Mouse (Mus musculus) forebrain, embryonic 16.5 days (tissue): ENCODE measurements at regions not wholly inside any gene's neighbourhood (a gene's known extent, or its start where the extent isn't known, plus 50 kb on each side); places are given as distances from the start of the nearest gene placed in this dataset.

Experiments used
- ATAC-seq: fragments of 200-750 bp; cut with Nextera tagmentation; 2 replicates; pipeline ENCODE4 v1.8.0; 2017; ENCODE audit warnings: mild to moderate bottlenecking, moderate library complexity
- H3K27ac ChIP-seq: fragments of 300-500 bp; sonication (generic); 2 replicates; pipeline ENCODE4 v1.5.1; 2014; ENCODE audit warnings: low read length, control low read depth
- H3K27me3 ChIP-seq: fragments of 300-500 bp; sonication (generic); replicated peaks from 2 replicates; pipeline ENCODE4 v1.6.1; 2014; ENCODE audit warnings: low read length; ENCODE audit not compliant: control insufficient read depth, insufficient read depth
- H3K36me3 ChIP-seq: fragments of 300-500 bp; sonication (generic); 2 replicates; pipeline ENCODE4 v1.6.1; 2014; ENCODE audit not compliant: control insufficient read depth, insufficient read depth
- H3K4me1 ChIP-seq: fragments of 300-500 bp; sonication (generic); replicated peaks from 2 replicates; pipeline ENCODE4 v1.6.1; 2014; ENCODE audit warnings: low read length; ENCODE audit not compliant: control insufficient read depth, insufficient read depth
- H3K4me2 ChIP-seq: fragments of 300-500 bp; sonication (generic); 2 replicates; pipeline ENCODE4 v1.6.1; 2014; ENCODE audit warnings: mild to moderate bottlenecking, low read length, control low read depth
- H3K4me3 ChIP-seq: fragments of 300-500 bp; sonication (generic); replicated peaks from 2 replicates; pipeline ENCODE4 v1.5.1; 2014; ENCODE audit warnings: mild to moderate bottlenecking, low read length, control low read depth
- H3K9ac ChIP-seq: fragments of 300-500 bp; sonication (generic); replicated peaks from 2 replicates; pipeline ENCODE4 v1.6.1; 2014; ENCODE audit warnings: low read depth, low read length, control low read depth
- H3K9me3 ChIP-seq: fragments of 300-500 bp; sonication (generic); 2 replicates; pipeline ENCODE4 v1.6.1; 2016; ENCODE audit warnings: low read length; ENCODE audit not compliant: control insufficient read depth
- WGBS: fragments of 180-500 bp; shearing (Covaris S2); extraction: QIAGEN DNeasy Blood & Tissue Kit; methylation state at CpG from one replicate; pipeline ENCODE4 v1.1.7; 2014; 5-methylcytosine and 5-hydroxymethylcytosine counted together

DNA sequence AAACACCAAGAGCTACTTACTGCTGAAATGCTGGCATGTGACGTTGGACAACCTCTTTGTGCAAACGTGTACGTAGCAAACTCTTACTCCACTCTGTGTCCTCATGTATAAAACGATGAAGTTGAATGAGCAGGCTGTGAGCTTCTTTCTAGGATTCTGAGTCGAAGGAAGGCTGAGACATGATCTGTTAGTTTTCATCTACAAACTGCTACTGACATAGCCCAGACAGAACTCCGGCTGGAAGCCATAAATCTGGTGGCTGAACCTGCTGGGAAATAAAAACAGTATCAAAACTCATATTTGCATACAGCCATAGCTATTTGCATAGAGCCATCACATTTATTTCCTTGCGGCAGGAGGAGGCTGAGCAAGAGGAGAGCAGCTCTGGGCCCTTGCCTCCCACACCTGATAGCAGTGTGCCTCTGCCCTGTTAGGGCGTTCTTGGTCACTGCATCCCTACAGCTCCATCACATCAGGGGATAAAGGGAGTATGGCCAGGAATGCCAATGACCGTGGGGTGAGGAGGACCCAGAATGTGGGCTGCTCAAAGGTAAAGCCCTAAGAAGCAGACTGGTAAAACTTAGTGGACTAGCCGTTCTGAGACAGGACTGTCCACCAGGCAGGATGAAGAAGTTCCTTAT, 206.8 kb upstream of the Ppp2r3a start:
- no peak overlapping the region for H3K4me3 ChIP-seq
- H3K4me1 ChIP-seq: peaks cover 14% of the 10 kb centered on the region
- no peak overlapping the region for H3K4me2 ChIP-seq
- WGBS: 74% methylated on average over 10 of the region's 10 CpGs
- no peaks in the 10 kb centered on the region for H3K9me3 ChIP-seq
- no peaks in the 10 kb centered on the region for H3K36me3 ChIP-seq
- no peak overlapping the region; the same call in 1 of the 2 replicates for H3K27ac ChIP-seq
- no peak overlapping the region for H3K9ac ChIP-seq
- ATAC-seq: peak; percentile 51
- H3K27me3 ChIP-seq: no peaks in the 10 kb centered on the region

DNA sequence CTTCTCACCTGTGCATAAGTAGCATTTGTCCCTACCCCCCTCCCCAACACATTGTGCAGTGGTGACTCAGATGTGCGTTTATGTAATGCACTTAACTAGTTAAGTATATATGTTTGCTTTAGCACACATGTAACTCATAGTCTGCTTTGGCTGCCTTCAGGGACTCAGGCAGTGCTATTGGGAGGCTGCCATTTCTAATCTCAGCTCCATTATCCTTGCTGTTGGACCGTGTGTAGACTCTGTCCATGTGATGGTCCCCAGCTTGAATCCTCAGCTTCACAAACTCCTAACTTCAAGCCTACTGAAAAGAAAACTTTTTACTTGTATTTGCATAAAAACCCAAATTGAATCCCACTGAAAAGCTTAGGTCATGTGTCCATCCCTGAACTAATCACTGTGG, 194.7 kb upstream of the Ppp2r3a start:
- ATAC-seq: peak; percentile 27; the same call in 1 of the 2 replicates
- H3K27me3 ChIP-seq: no peaks in the 10 kb centered on the region
- H3K9ac ChIP-seq: no peak overlapping the region
- no peak overlapping the region for H3K4me2 ChIP-seq
- no peaks in the 10 kb centered on the region for H3K36me3 ChIP-seq
- no peaks in the 10 kb centered on the region for H3K9me3 ChIP-seq
- H3K4me3 ChIP-seq: no peak overlapping the region
- WGBS: 65% methylated on average over 2 of the region's 2 CpGs
- no peak overlapping the region for H3K27ac ChIP-seq
- H3K4me1 ChIP-seq: 0 out of 2 replicates have a peak, but pooled peaks cover 6% of the 10 kb centered on the region

DNA sequence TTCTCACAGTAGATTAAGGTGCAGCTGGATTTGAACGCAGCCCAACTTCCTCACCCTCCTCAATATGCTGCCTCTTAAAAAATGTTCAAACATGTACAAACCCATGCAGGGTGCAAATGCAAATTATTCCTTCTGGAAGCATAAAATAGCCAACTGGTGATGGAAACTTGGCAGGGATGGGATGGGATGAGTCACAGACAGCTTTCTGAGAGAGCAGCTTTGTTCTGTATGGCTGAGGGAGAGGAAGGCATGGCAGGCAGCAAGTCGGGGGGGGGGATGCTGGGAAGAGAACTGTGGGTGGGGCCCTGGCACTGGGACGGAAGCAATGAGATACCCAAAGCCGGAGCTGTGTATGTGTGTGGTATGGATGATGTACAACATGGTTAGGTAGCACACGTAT, 194.2 kb upstream of the Ppp2r3a start:
- Histone ChIP-seq H3K4me2 (no peak overlapping the region), H3K4me3 (no peak overlapping the region), H3K4me1 (0 out of 2 replicates have a peak, but pooled peaks cover 6% of the 10 kb centered on the region), H3K9ac (no peak overlapping the region), H3K27ac (peak overlapping the region; percentile 48; the same call in 1 of the 2 replicates), H3K9me3 (no peaks in the 10 kb centered on the region), H3K36me3 (no peaks in the 10 kb centered on the region), H3K27me3 (no peaks in the 10 kb centered on the region)
- ATAC-seq: peak; percentile 98
- WGBS: 60% methylated on average over 5 of the region's 5 CpGs

DNA sequence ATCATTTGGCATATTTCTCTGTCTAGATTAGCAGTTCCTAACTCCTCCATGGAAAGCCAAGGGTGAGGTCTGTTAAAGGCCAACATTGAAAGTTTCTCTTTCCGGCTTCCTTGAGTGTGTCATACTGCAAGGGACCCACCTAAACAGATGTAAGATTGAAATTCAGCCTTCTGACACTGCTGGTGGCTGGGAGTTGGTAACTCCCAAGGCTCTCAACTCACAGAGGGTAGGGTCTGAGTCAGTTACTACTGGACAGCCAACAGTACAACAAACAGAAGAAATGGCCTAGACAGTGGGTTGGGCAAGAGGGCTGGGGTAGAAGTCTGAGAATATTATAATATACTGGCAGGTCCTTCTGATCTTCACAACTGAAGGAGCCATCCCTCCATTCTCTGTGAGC, 193.7 kb upstream of the Ppp2r3a start:
- Histone ChIP-seq H3K4me2 (no peak overlapping the region), H3K9me3 (no peaks in the 10 kb centered on the region), H3K27ac (no peak overlapping the region), H3K4me3 (no peak overlapping the region), H3K36me3 (no peaks in the 10 kb centered on the region), H3K9ac (no peak overlapping the region), H3K4me1 (0 out of 2 replicates have a peak, but pooled peaks cover 6% of the 10 kb centered on the region), H3K27me3 (no peaks in the 10 kb centered on the region)
- WGBS: 93% methylated on average over 1 of the region's 1 CpGs
- no peak for ATAC-seq

DNA sequence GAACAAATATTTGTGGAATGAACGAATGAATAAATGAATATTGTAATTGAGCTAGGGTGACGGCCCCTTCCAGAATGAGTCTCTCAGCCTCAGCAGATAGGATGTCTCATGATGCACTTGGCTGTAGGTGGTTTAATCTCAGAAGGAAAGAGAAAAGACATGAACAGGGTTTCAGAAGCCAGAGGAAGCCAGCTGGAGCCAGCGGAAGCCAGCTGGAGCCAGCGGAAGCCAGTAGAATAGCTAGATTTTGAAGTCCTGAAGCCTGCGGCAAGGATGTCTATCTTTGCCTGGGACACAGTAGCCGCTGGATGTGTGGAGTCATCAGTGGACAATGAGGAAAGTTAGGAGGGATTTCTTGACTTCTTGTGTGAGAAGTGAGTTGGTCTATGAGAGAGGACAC, 188.3 kb upstream of the Ppp2r3a start:
- ATAC-seq: no peak

DNA sequence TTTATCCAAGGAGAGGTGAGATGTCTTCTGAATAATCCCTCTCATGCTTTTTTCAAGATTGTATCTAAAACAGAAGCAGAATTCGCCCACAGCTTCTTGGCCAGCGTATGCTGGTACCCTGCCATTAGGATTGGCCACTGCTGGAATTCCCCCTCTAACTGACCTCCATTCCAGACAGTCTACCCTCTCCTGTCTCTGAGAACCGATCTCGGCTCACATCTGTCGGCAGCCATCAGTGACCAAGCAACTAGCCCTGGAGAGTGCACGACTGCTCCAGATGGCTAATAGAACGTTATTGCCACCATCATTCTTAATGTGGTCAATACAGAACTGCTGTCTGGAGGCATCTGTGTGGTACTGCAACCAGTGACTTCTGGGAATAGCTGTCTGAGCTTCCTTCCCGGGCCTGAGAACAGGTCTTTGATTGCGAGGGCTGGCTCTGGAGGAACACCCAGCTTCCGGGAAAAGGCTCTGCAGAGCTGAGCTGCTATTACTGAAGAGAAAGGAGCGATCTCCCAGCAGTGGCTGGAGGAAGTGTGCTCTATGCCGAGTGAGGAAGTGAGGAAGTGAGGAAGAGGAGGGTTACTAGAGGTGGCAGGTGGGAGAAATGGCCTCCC, 187.1 kb upstream of the Ppp2r3a start:
- Histone ChIP-seq H3K36me3 (no peaks in the 10 kb centered on the region), H3K27ac (no peak overlapping the region), H3K4me3 (no peak overlapping the region), H3K9me3 (no peaks in the 10 kb centered on the region), H3K9ac (no peak overlapping the region), H3K27me3 (no peaks in the 10 kb centered on the region), H3K4me1 (no peaks in the 10 kb centered on the region; the same call in 1 of the 2 replicates), H3K4me2 (no peak overlapping the region)
- 85% methylated on average over 12 of the region's 12 CpGs for WGBS
- ATAC-seq: no peak

More for the DNA sequence above, 188.3 kb upstream of the Ppp2r3a start:
- WGBS: 83% methylated on average over 6 of the region's 6 CpGs
- H3K36me3 ChIP-seq: no peaks in the 10 kb centered on the region
- no peaks in the 10 kb centered on the region for H3K27me3 ChIP-seq
- no peaks in the 10 kb centered on the region; the same call in 1 of the 2 replicates for H3K4me1 ChIP-seq
- no peak overlapping the region for H3K4me3 ChIP-seq
- H3K9ac ChIP-seq: no peak overlapping the region
- no peak overlapping the region for H3K27ac ChIP-seq
- no peak overlapping the region for H3K4me2 ChIP-seq
- no peaks in the 10 kb centered on the region for H3K9me3 ChIP-seq

DNA sequence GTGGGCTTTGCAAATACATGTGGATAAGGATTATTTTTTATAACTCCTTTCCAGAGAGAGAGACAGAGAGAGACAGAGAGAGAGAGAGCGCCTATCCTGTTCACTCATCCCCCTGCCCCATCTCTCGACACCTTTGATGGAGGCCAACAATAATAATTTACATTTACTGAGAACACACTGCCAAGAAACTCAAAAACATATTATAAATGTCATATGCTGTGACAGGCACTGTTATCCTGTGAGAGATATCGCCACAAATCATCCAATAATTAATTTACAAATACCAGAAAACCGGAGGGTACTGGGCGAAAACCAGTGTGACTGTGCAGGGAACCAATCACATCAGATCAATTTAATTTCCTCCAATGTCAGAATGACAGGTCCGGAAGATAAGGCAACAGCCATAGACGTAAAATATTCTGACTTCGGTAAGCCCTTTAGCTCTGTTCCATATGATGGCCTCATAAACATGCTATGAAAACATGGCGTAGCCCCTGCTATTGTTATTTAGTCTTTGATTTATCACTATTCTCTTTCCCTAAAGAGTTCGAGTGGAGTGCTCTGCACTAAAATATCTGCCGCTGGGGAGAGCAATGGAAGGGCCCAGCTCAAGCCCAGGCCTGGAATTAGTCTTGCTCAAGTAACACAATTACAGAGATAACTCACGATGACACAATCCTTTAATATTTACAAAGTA, 173.5 kb upstream of the Ppp2r3a start:
- H3K4me1 ChIP-seq: no peaks in the 10 kb centered on the region
- ATAC-seq: no peak
- no peaks in the 10 kb centered on the region for H3K9me3 ChIP-seq
- no peaks in the 10 kb centered on the region for H3K27me3 ChIP-seq
- no peak overlapping the region for H3K4me3 ChIP-seq
- no peaks in the 10 kb centered on the region for H3K36me3 ChIP-seq
- H3K4me2 ChIP-seq: no peak overlapping the region
- 81% methylated on average over 12 of the region's 12 CpGs for WGBS
- H3K27ac ChIP-seq: no peak overlapping the region
- no peak overlapping the region for H3K9ac ChIP-seq

DNA sequence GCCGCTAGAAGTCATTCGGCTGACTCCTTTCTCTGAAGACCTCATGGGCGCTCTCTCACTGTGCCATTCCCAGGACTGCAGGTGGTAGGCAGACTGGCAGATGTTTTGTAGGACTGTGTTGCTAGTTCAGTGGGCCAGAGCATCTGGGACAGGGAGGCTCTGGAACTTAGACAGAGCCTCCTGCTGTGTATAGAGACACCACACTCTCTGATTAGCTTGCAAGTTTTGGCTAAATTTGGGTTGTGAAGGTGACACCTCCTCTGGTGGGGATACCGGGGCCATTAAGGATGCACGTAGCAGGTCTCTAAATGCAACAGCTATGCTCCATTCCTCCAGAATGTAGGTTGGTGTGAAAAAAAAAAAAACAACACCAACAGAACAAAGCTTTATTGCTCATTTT, 171.4 kb upstream of the Ppp2r3a start:
- no peaks in the 10 kb centered on the region for H3K36me3 ChIP-seq
- 82% methylated on average over 5 of the region's 5 CpGs for WGBS
- H3K9me3 ChIP-seq: no peaks in the 10 kb centered on the region
- H3K4me2 ChIP-seq: no peak overlapping the region
- no peak overlapping the region for H3K9ac ChIP-seq
- no peak for ATAC-seq
- no peak overlapping the region for H3K4me3 ChIP-seq
- H3K27ac ChIP-seq: no peak overlapping the region
- H3K27me3 ChIP-seq: no peaks in the 10 kb centered on the region
- H3K4me1 ChIP-seq: no peaks in the 10 kb centered on the region

DNA sequence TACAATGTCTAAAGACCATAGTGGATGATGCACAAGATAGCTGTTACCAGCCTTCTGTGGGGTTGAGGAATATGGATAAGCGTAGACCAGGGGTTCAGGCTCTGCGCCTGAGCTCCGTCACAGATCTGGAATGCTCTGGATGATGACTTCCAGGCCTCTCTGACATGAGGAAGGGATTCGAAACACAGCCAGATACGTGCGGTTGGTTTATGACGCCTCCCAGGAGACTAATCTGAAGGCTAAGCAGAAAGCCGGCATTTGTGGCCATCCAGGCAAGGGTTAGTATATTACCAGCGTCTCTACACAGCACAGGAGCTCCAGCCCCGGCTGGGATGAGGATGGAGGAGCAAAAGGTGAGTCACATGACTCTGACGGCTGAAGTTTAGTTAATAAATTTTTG, 170.4 kb upstream of the Ppp2r3a start:
- no peak for ATAC-seq
- Histone ChIP-seq H3K27ac (no peak overlapping the region), H3K36me3 (no peaks in the 10 kb centered on the region), H3K4me1 (no peaks in the 10 kb centered on the region), H3K27me3 (no peaks in the 10 kb centered on the region), H3K4me2 (no peak overlapping the region), H3K4me3 (no peak overlapping the region), H3K9me3 (no peaks in the 10 kb centered on the region), H3K9ac (no peak overlapping the region)
- WGBS: 88% methylated on average over 11 of the region's 11 CpGs
